Mouse (Mus musculus) gastrocnemius, adult 2 months (tissue): ENCODE measurements around the gene B4galt5. TPM values are rescaled to one million over a fixed set of nuclear protein-coding genes. Genes with fewer than 3 reads are reported as not detected.

Experiments used
- DNase-seq: peaks from one replicate; pipeline ENCODE4 v3.0.0; 2022
- H3K27ac ChIP-seq: fragments of 200-600 bp; 2 replicates; pipeline ENCODE4 v1.8.1; 2022; ENCODE audit warnings: mild to moderate bottlenecking
- H3K4me3 ChIP-seq: fragments of 200-600 bp; 2 replicates; pipeline ENCODE4 v1.8.1; 2022; ENCODE audit warnings: mild to moderate bottlenecking, moderate library complexity
- CTCF ChIP-seq: fragments of 200-600 bp; IDR thresholded peaks from 2 replicates; pipeline ENCODE4 v1.8.1; 2022; ENCODE audit warnings: antibody characterized with exemption, mild to moderate bottlenecking, moderate library complexity
- intact Hi-C: fragments of 180-260 bp; cut with DNase I; formaldehyde crosslinking; loops from one replicate; pipeline ENCODE4 v1.15.1; 2025
- total RNA-seq, 2 experiments: library from RNA; stranded (reverse); gene quantifications; 2 replicates each; pipeline ENCODE4 v1.2.3; 2021

Gene B4galt5
- total RNA-seq, 2 experiments from 2014 or later, result 7.8 to 10.6 TPM

GRCm38 (mm10) chr2:167375135-167375534 is 26.2 kb upstream of the B4galt5 start:
- Histone ChIP-seq H3K27ac (peak overlapping the region; percentile 71; the same call in 1 of the 2 replicates), H3K4me3 (no peak overlapping the region)
- no peak for DNase-seq
- intact Hi-C loops, result no loop called here
- no peak for TF ChIP-seq CTCF

- no peak for DNase-seq
- no peak overlapping the region for H3K4me3 ChIP-seq
- no peak for TF ChIP-seq CTCF
- intact Hi-C loops, result no loop called here
- no peak overlapping the region for H3K27ac ChIP-seq
These were observed 25.3 kb upstream of the B4galt5 start for GRCm38 (mm10) chr2:167374191-167374805.

GRCm38 (mm10) chr2:167373266-167373665 is 24.3 kb upstream of the B4galt5 start:
- H3K4me3 ChIP-seq, result no peak overlapping the region
- no peak for TF ChIP-seq CTCF
- intact Hi-C loops, result no loop called here
- peak; percentile 82 for DNase-seq
- peak overlapping the region; percentile 57 for H3K27ac ChIP-seq

GRCm38 (mm10) chr2:167371506-167371905 is 22.5 kb upstream of the B4galt5 start:
- no peak for DNase-seq
- intact Hi-C loops, result no loop called here
- no peak for TF ChIP-seq CTCF
- no peak overlapping the region for H3K4me3 ChIP-seq
- H3K27ac ChIP-seq, result no peak overlapping the region

- DNase-seq, result no peak
- intact Hi-C loops, result no loop called here
- no peak for TF ChIP-seq CTCF
- H3K4me3 ChIP-seq, result no peak overlapping the region
- H3K27ac ChIP-seq, result no peak overlapping the region
These were observed 19.3 kb upstream of the B4galt5 start for GRCm38 (mm10) chr2:167368328-167368727.

- intact Hi-C loops, result no loop called here
- no peak for DNase-seq
- TF ChIP-seq CTCF, result no peak
- Histone ChIP-seq H3K4me3 (no peak overlapping the region), H3K27ac (no peak overlapping the region)
These were observed 18.8 kb upstream of the B4galt5 start for GRCm38 (mm10) chr2:167367777-167368281.

GRCm38 (mm10) chr2:167367325-167367724 is 18.3 kb upstream of the B4galt5 start:
- intact Hi-C loops, result no loop called here
- TF ChIP-seq CTCF, result no peak

GRCm38 (mm10) chr2:167365063-167365462 is 16.1 kb upstream of the B4galt5 start:
- intact Hi-C loops, result no loop called here
- no peak overlapping the region for H3K4me3 ChIP-seq
- no peak for TF ChIP-seq CTCF
- H3K27ac ChIP-seq, result no peak overlapping the region
- DNase-seq, result no peak

More at GRCm38 (mm10) chr2:167367325-167367724, 18.3 kb upstream of the B4galt5 start:
- no peak overlapping the region for H3K27ac ChIP-seq
- DNase-seq, result no peak
- H3K4me3 ChIP-seq, result no peak overlapping the region

GRCm38 (mm10) chr2:167363272-167364045 is 14.5 kb upstream of the B4galt5 start:
- no peak for TF ChIP-seq CTCF
- intact Hi-C loops, result no loop called here
- H3K27ac ChIP-seq, result no peak overlapping the region
- no peak overlapping the region for H3K4me3 ChIP-seq
- DNase-seq, result no peak

GRCm38 (mm10) chr2:167358499-167358898 is 9.5 kb upstream of the B4galt5 start:
- H3K4me3 ChIP-seq, result no peak overlapping the region
- intact Hi-C loops, result no loop called here
- no peak overlapping the region for H3K27ac ChIP-seq
- DNase-seq, result no peak
- TF ChIP-seq CTCF, result no peak

GRCm38 (mm10) chr2:167356885-167357284 is 7.9 kb upstream of the B4galt5 start:
- no peak for DNase-seq
- TF ChIP-seq CTCF, result no peak
- Histone ChIP-seq H3K4me3 (no peak overlapping the region), H3K27ac (no peak overlapping the region)
- intact Hi-C loops, result no loop called here

GRCm38 (mm10) chr2:167354611-167355165 is 5.7 kb upstream of the B4galt5 start:
- Histone ChIP-seq H3K4me3 (no peak overlapping the region), H3K27ac (no peak overlapping the region)
- DNase-seq, result no peak
- intact Hi-C loops, result no loop called here
- TF ChIP-seq CTCF, result no peak

GRCm38 (mm10) chr2:167354046-167354445 is 5.1 kb upstream of the B4galt5 start:
- intact Hi-C loops, result no loop called here

More at GRCm38 (mm10) chr2:167354046-167354445, 5.1 kb upstream of the B4galt5 start:
- no peak for TF ChIP-seq CTCF
- no peak overlapping the region for H3K27ac ChIP-seq
- no peak overlapping the region for H3K4me3 ChIP-seq
- no peak for DNase-seq
